Mouse (Mus musculus) liver, adult 2 months (tissue): ENCODE data around the gene P2ry1. TPM values are rescaled to one million over a fixed set of nuclear protein-coding genes. Genes with fewer than 3 reads are reported as not detected.

Source experiments
- DNase-seq: peaks from one replicate; pipeline ENCODE4 v3.0.0-alpha.2; 2011; ENCODE audit warnings: low read depth, low spot score; ENCODE audit errors: extremely low read depth
- H3K27ac ChIP-seq: fragments of 200-500 bp; replicated peaks from 2 replicates; pipeline ENCODE4 v1.5.1; 2012; ENCODE audit warnings: low read depth, mild to moderate bottlenecking, control low read depth, inconsistent platforms, low read length; ENCODE audit not compliant: insufficient read depth
- H3K27me3 ChIP-seq: fragments of 200-500 bp; 2 replicates; pipeline ENCODE4 v1.6.1; 2012; ENCODE audit warnings: mild to moderate bottlenecking, moderate library complexity, low read length, inconsistent platforms; ENCODE audit not compliant: control insufficient read depth, insufficient read depth
- H3K36me3 ChIP-seq: fragments of 200-500 bp; 2 replicates; pipeline ENCODE4 v1.6.1; 2012; ENCODE audit warnings: low read length, inconsistent platforms; ENCODE audit not compliant: control insufficient read depth, insufficient read depth
- H3K4me1 ChIP-seq: fragments of 200-500 bp; 2 replicates; pipeline ENCODE4 v1.6.1; 2011; ENCODE audit warnings: low read length; ENCODE audit not compliant: control insufficient read depth, insufficient read depth
- H3K4me3 ChIP-seq: fragments of 200-500 bp; 2 replicates; pipeline ENCODE4 v1.5.1; 2011; ENCODE audit warnings: low read depth, mild to moderate bottlenecking, control low read depth, low read length, moderate library complexity; ENCODE audit not compliant: insufficient read depth
- H3K79me2 ChIP-seq: fragments of 200-500 bp; 2 replicates; pipeline ENCODE4 v1.6.1; 2012; ENCODE audit warnings: inconsistent platforms, mild to moderate bottlenecking, low read length, moderate library complexity; ENCODE audit not compliant: control insufficient read depth, insufficient read depth
- H3K9ac ChIP-seq: fragments of 200-500 bp; 2 replicates; pipeline ENCODE4 v1.6.1; 2012; ENCODE audit warnings: low read depth, mild to moderate bottlenecking, control low read depth, inconsistent platforms, low read length
- CTCF ChIP-seq: fragments of 200-500 bp; IDR thresholded peaks from 2 replicates; pipeline ENCODE4 v1.5.1; 2011; ENCODE audit warnings: low read depth, low read length, control low read depth
- POLR2A ChIP-seq: fragments of 200-500 bp; IDR thresholded peaks from 2 replicates; pipeline ENCODE4 v1.6.1; 2011; ENCODE audit warnings: low read length, control low read depth; ENCODE audit not compliant: insufficient read depth; ENCODE audit errors: extremely low read depth
- WGBS: fragments of 180-500 bp; shearing (Covaris S2); methylation state at CpG from one replicate; pipeline ENCODE4 v1.1.7; 2018; 5-methylcytosine and 5-hydroxymethylcytosine counted together
- polyA plus RNA-seq: library from polyadenylated mRNA; depleted of rRNA; stranded (reverse); fragments of >200 nt; gene quantifications from 2 replicates; pipeline ENCODE4 v1.2.3, GENCODE M21; 2012
- total RNA-seq: library from RNA; depleted of rRNA; stranded (reverse); fragments of >200 nt; gene quantifications from 2 replicates; pipeline ENCODE4 v1.2.3, GENCODE M21; 2014

The P2ry1 gene
- total and polyA plus RNA-seq, 2 experiments: 3.7 to 11.7 TPM

DNA sequence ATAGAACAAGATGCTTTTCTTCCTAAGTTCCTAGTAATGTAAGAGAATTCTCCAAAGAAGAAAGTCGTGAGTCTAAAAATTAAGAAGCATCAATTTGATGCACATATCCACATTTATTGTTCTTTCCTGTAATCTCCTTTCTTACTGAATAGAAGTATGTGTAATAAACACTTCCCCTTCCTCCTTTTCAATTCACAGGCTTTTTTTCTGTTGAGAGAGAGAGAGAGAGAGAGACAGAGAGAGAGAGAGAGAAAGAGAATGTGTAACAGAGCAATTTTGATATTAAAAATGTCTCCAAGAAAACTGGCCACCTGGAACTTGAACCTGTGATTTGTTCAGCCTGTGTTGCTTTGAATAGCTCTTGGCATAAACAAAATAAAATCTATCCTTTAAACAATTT is 2.0 kb downstream of the P2ry1 start:
- no peak overlapping the region; the same call in 1 of the 2 replicates for H3K4me3 ChIP-seq
- no peaks in the 10 kb centered on the region for H3K27me3 ChIP-seq
- no peak overlapping the region for H3K9ac ChIP-seq
- H3K36me3 ChIP-seq: peaks cover 6% of the 10 kb centered on the region; the same call in 1 of the 2 replicates
- no peak for TF ChIP-seq CTCF
- no peak for TF ChIP-seq POLR2A
- no peaks in the 10 kb centered on the region for H3K79me2 ChIP-seq
- no peak for DNase-seq
- peaks cover 8% of the 10 kb centered on the region for H3K4me1 ChIP-seq
- H3K27ac ChIP-seq: no peak overlapping the region
- 68% methylated on average over 1 of the region's 1 CpGs for WGBS

DNA sequence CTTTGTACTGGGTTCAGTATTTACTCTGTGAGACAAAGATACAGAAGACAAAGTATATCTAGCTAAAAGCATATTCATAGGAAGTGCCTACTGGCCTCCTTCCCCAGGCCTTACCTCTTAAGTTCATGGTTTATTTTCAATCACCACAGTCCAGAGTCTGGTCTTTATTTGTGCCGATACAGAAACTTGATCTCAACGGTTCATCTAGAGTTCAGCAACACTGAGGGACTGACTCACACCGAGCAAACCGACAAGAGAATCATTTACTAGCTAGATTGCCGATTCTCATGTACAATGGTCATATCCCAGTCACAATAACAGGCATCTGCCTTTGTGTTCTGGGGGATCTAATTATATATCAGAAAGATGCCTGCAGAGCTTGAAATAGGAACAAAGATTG is 9.1 kb downstream of the P2ry1 start:
- peak; percentile 51 for DNase-seq
- Histone ChIP-seq H3K27me3 (no peaks in the 10 kb centered on the region), H3K36me3 (peaks cover 7% of the 10 kb centered on the region), H3K4me1 (no peaks in the 10 kb centered on the region), H3K79me2 (no peaks in the 10 kb centered on the region), H3K9ac (no peak overlapping the region), H3K27ac (no peak overlapping the region), H3K4me3 (no peak overlapping the region)
- TF ChIP-seq POLR2A: no peak
- TF ChIP-seq CTCF: no peak
- WGBS: 71% methylated on average over 5 of the region's 5 CpGs

DNA sequence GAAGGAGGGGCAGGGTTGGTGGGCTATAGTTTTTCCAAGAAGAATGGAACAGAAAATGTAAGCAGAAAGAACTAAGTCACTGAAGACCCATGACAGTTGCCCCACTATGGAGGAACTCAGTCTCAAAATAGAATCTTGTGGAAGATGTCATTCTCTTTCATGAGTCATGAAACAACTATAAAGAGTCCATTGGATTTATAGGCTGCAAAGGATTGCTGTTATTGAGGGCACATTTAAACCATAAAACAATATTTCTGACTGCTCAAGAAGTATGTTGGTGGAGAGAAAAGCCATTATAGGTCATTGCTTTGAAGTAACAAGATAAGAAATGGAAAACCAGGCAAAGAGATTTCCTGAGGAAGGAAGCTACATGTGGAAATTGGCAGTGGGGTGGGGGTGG is 10.0 kb downstream of the P2ry1 start:
- Histone ChIP-seq H3K36me3 (peaks cover 2% of the 10 kb centered on the region), H3K79me2 (no peaks in the 10 kb centered on the region), H3K4me3 (no peak overlapping the region), H3K27me3 (no peaks in the 10 kb centered on the region), H3K4me1 (no peaks in the 10 kb centered on the region), H3K9ac (no peak overlapping the region), H3K27ac (no peak overlapping the region)
- no peak for DNase-seq
- TF ChIP-seq CTCF (no peak), POLR2A (no peak)

DNA sequence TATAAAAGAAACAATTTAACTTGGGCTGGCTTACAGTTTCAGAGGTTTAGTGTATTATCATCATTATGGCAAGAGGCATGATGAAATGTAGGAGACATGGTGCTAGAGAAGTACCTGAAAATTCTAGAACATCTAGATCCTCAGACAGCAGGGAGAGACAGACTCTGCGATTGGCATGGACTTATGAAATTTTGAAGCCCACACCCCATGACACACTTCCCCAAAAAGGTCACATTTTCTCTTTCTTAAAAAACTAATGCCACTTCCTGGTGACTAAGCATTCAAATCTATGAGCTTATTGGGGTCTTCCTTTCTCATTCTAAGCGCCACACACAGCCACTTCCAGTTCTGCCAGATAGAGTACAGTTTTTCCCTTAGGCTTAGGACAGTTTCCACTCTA is 14.1 kb downstream of the P2ry1 start:
- TF ChIP-seq CTCF (no peak), POLR2A (no peak)

DNA sequence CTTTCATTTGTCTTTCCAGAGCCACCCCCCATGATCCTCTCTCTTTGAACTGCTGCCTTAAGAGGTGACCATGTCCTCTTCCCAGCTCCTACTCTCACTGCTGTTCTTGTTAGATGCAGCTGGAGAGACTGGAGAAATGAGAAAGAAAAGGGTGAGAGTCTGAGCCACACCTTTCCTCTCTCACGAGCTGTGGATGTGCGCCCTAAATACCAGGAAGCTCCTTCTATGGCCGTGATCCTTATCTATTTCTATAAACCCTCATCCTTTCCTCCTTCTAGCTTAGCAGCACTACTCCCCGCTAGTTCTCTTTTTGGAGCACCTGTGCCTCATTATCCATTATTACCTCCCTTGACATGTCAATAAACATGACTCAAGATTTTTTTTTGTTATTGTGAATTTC is 29.5 kb downstream of the P2ry1 start:
- Histone ChIP-seq H3K79me2 (no peaks in the 10 kb centered on the region), H3K4me1 (no peaks in the 10 kb centered on the region), H3K36me3 (no peaks in the 10 kb centered on the region), H3K27ac (no peak overlapping the region), H3K9ac (no peak overlapping the region), H3K4me3 (no peak overlapping the region), H3K27me3 (no peaks in the 10 kb centered on the region)
- DNase-seq: no peak
- TF ChIP-seq CTCF (no peak), POLR2A (no peak)
- WGBS: 74% methylated on average over 4 of the region's 4 CpGs

More for the DNA sequence above, 14.1 kb downstream of the P2ry1 start:
- Histone ChIP-seq H3K27ac (no peak overlapping the region), H3K9ac (no peak overlapping the region), H3K36me3 (no peaks in the 10 kb centered on the region), H3K4me1 (no peaks in the 10 kb centered on the region), H3K27me3 (no peaks in the 10 kb centered on the region), H3K4me3 (no peak overlapping the region), H3K79me2 (no peaks in the 10 kb centered on the region)
- no peak for DNase-seq
- 85% methylated on average over 2 of the region's 2 CpGs for WGBS

DNA sequence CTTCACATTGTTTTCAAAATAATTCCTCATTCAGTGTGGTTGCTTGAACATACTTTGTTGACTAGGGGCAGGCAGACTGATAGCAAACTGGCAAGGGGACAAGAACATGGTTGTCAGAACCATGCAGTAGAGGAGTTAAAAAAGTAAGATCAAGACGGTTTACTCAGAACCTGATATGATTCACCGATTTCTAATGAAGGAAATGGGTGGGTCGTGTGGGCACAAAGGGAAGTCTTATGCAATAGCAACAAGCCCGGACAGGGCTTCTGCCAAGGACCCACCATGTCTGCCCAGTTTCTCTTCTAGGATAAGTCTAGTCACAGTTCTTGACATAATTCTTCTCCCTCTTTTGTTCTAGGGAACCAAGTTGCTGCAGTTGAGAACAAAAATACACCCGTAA is 33.0 kb downstream of the P2ry1 start:
- Histone ChIP-seq H3K4me1 (no peaks in the 10 kb centered on the region), H3K27me3 (no peaks in the 10 kb centered on the region), H3K79me2 (no peaks in the 10 kb centered on the region), H3K27ac (no peak overlapping the region), H3K4me3 (no peak overlapping the region), H3K36me3 (no peaks in the 10 kb centered on the region), H3K9ac (no peak overlapping the region)
- no peak for DNase-seq
- no peak for TF ChIP-seq CTCF
- TF ChIP-seq POLR2A: no peak
- 75% methylated on average over 5 of the region's 5 CpGs for WGBS
